Mouse (Mus musculus) forelimb bud, embryonic 11.5 days (tissue): ENCODE data around the gene Rab25.
A peak's percentile ranks its signal among the peaks of the same experiment; 100 is the strongest.
"Not testable (repeated sequence)": the region's sequence is repeated elsewhere in the genome, so short reads cannot be mapped to it uniquely, and the experiment has no call there.

ENCODE experiments used
- DNase-seq: peaks from one replicate; pipeline ENCODE4 v3.0.0-alpha.2; 2012; ENCODE audit warnings: low read depth, low spot score

Rab25 gene

DNA sequence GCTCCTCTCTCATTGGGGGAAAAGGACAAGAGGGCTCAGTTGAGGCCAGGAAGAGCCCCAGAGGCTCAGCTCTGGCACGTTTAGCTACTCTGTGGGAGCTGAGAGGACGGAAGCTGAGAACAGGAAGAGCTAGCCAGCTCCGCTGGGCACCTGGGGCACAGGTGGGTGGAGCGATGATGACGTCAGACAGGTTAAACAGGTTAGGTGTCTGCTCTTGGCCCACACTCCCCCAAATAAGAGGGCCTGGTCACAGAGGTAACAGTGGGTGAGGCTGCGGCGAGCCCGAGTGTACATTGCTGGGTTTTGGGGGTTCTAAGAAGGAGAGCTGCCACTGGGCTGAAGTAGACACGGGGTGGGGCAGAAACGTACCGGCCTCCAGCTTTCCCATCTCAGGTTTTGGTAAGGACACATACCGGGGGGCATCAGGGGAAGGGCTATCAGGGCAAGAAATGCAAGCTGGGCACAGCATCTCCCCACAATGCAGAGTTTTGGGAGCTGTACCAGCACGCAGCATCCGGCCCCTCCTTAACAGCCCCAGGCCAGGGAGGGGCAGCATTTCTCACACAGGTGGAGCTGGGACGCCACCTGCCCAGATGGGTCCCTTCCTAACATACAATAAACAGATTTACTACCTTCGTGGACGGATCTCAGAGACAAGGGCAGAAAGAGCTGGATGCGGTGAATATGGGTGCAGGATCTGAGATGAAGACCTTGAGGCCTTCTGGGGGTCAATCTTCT lies at the start of gene Rab25:
Gene Rab25, minus strand, starts transcription at position 121 of the 738 bp plus-strand sequence.
- no peak for DNase-seq

DNA sequence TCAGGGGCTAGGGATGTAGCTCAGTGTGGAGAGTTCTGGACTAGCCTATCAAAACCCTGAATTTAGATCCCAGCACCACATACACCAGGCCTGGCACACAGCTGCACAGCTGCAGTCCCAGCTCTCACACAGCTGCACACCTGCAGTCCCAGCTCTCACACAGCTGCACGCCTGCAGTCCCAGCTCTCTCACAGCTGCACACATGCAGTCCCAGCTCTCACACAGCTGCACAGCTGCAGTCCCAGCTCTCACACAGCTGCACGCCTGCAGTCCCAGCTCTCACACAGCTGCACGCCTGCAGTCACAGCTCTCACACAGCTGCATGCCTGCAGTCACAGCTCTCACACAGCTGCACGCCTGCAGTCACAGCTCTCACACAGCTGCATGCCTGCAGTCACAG lies 48.4 kb upstream of the Rab25 start:
- not testable (repeated sequence) for DNase-seq

DNA sequence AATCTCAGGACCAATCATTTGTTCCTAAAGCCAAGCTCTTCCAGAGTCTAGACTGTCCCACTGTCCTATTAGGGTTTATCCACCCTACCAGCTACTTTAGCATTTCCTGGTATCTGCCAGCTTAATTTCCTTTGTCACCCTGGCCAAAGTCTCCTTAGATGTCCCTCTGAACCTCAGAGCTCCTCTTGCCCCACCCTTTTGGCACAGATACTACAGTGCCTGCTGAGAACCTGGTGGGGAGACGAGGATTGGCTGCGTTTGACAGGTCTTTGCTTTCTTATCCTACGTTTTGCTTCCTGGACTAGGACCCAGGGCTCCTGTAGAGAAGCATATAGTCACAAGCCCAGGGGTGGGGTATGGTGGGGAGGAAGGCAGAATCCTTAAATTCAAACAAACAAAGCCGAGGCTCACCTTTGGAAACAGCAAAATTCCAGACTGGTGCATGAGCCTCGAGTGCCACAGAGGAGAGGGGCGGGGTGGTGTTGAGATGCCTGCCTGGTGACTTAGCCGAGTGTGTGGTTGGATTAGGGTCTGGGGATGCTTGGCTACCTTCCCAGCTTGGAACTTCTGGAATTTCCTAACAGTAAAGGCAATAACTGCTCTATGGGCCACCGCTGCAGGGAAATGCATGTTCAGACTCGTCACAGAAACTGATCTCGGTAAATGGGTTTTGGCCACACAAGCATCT lies 45.9 kb upstream of the Rab25 start:
- DNase-seq: no peak

DNA sequence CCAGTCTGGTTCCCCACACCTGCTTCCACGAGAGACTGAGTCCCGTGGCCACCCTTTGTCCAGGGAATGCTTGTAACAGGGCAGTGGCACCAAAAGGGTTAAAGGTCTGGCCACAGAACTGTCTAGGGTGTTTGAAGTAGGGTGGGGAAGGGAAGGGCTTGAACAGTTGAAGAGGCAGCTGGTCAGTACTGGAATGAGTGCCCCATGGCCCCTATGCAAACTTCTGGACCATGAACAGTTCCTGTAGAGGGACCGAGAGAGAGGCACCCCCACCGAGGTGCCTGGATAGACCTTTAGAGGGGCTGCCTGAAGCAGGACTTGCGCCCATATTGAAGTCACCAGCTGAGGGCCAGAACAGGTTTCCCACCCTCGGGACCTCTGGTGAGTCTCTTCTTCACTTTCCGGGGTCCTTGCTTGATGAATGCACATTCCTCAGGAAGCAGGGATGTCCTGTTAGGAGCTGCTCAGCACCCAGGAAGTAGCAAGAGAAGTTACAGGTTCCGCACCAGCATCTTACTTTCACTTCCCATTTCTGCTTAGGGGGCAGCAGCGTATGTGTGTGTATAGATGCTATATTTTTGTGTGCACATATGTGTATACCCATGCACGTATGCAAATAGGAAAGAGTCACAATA lies 45.0 kb upstream of the Rab25 start:
- no peak for DNase-seq

DNA sequence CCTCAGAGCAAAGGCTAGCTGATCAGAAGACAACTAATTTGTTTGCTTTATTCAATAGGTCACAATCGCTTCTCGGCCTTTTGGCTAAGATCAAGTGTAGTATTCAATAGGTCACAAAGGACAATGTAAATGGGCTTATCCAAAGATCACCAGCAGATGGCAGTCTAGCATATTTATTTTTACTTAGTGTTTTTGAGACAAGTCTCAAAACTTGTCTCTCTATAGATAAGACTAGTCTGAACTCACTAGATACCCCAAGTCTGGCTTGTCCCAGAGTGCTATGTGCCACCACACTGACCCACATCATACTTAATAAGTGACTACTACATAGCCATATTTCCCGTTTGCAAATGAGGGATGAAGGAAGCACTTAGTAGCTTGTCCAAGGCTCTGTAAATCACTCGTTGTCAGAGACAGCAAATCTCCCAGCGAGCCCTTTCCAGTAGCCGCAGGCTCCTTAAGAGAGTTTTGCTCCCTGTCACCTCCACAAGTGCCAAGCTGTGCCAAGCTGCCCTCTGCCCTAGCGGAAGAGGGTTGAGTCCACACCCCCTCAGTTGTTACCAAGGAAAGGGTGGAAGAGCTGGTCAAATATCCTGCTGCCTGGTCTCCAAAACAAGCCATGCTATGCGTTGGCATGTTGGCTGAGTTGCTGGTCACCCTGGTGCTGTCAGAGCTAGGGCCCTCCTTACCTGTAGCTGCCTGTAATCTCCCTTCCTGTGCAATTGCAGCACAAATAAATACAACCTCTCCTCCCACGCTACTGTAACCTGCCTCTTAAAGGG lies 44.0 kb upstream of the Rab25 start:
- peak; percentile 74 for DNase-seq

DNA sequence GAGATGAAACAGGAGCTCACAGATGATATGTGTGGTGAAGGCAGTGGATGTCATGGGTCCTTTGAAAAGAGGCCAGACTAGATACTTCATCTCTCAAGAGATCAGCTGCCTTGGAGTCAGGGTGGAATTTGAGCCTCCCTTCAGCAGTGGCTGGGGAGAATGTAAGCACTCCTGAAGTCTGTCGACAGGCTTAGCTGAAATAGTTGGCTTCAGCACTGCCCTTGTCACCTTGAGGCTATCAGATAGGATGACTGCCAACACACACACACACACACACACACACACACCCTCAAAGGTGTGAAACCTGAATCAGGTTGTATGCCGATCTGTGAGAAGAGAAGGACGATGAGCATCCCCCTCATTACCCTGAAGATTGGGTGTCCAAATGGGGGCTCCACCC lies 42.9 kb upstream of the Rab25 start:
- DNase-seq: no peak

DNA sequence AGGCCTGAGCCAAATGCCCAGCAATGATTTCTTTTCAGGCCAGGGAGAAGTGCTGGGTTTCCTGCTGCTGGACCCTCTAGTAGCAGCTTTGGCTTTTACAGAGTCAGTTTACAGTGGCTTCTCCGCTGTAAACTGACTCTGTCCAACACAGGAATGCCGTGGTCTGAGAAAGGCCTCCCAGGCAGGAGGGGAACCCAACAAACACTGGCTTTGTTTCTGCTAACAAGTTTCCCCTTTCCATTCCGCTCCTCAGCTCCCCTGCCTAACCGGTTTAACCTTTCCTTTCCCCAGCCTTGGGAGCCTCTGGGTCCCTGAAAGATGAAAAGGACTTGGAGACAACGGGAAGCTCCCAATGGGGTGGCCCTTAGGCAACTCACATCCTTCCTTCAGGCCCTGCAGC lies 42.1 kb upstream of the Rab25 start:
- DNase-seq: peak; percentile 34

DNA sequence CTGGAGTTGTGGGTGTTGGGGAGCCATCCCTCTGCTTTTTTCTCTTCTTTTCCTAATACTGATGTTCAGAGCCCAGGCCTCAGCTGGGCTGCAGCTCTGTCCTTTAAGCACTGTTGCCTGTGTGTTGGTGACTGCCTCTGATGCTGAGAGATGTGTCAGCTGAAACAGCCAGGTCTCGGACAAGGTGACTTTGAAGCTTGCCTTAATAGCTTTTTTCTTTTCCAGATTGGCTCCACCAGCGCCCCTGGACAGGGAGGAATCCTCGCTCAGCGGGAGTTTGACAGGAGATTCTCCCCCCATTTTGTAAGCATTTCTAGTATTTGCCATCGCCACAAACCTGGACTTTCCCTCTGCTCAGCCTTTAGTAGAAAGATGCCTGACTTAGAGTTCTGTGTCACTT lies 38.5 kb upstream of the Rab25 start:
- no peak for DNase-seq

DNA sequence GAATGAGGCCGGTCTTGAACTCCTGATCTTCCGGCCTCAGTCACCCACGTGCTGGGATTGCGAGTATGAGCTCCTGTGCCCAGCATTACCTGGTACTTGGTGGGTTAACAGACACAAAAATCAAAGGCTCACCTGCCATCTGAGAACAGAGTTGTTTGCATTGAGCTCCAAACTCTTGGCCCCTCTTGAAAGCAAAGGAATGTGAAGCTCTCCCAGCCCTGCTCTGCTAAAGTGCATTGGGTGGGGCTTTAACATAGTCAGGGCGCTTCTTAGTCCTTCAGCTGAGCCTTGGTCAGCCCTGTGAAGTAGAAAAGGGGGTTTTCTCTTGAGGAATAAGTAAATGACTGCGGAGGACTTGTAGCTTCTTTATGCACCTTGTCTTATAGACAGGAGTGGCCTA lies 37.7 kb upstream of the Rab25 start:
- DNase-seq: no peak

DNA sequence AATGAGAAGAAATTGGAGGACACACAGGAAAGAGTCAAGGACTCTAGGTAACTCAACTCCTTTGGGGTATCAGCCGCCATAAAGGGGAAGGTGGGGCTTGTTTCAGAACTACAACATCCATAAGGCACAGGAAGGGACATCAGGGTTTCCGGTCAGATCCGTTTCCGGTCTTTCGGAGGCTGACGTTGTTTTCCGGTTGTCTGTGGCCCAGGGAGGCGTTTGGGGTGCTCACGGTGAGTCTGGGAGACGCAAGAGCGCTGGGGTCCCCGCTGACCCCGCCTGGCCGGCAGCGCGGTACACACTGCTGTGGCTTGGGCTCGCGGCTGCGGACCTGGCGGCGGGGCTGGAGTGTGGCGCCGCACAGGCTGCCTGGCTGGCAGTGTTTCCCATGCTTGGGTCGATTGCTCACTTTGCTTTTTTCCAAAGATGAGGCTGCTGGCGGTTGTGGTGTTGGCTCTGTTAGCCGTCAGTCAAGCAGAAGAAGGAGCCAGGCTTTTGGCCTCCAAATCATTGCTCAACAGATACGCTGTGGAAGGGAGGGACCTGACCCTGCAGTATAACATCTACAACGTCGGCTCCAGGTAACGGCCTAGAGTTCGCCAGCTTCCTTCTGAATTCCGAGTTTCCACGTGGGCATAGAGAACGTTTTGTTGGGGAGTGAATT lies 31.5 kb upstream of the Rab25 start:
- DNase-seq: peak; percentile 75

DNA sequence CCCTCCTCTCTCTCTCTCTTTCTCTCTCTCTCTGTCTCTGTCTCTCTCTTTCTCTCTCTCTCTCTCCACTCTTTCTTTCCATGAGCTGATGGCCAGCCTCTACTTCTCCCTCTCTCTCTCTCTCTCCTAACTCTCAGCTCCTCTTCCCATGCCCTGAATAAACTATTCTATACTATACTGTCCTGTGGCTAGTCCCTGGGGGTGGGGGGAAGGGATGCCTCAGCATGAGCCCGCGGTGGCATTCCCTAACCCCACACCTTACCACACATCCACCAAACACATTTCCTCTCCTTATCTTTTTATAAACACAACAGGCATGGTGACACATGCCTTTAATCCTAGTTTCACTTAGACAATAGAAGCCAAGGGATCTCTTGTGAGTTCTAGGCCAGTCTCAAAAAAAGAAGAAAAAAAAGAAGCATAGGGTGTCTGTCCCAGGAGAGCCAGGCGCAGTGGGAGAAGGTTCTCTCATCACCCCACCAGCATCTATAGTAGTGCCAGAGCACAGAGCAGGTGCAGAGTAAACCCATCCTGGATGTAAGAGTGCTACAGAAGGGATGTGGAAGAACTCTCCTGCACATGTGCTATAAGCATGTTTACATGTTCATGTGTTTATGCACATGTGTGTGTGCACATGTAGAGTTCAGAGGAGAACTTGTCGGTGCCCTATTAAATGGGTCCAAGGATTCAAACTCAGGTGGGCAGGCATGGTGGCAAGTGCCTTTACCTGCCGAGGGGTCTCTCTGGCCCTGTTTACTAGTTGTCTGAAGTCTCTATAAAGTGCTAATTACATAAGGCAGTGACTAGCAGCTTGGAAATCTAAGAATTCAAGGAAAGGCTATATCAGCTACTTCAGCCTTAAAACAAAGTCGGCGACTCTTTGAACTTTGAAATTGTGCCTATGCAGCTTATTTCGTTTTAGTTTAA lies 30.7 kb upstream of the Rab25 start:
- DNase-seq: no peak

DNA sequence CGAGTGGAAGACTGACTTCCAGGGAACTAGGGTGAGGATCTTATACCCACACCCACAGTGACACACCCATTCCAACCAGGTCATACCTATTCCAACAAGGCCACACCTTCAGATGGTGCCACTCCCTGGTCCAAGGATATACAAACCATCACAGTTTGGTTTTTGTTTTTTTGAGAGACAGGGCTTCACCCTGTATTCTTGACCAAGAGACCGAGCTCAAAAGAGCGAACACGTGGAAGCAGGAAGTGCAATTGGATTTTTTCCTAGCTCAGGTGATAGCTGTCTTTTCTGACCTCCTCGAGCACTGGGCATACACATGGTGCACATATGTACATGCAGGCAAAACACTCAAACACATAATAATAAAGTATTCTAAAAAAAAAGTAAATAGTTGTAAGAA lies 29.7 kb upstream of the Rab25 start:
- not testable (repeated sequence) for DNase-seq

DNA sequence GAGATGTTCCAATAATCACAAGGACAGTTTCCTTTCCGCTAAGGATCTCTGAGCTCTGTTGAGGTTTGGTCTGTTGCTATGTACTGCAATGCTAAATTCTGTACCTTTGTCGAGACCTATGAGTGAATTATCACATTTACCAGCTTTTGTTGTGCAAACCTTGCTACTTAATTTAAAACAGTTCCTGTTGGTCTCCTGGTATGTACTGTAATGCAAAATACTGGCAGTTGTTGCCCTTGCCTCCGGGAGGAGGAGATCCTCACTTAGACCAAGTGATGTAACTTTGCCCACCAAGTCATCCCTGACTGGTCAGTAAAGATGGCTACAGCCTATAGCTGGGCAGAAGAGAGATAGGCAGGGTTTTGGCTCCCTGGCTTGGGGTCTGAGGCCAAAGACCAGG lies 27.4 kb upstream of the Rab25 start, which contains the start of gene Ssr2:
Gene Ssr2, plus strand, starts transcription at position 337 of the 400 bp plus-strand sequence.
- DNase-seq: no peak

DNA sequence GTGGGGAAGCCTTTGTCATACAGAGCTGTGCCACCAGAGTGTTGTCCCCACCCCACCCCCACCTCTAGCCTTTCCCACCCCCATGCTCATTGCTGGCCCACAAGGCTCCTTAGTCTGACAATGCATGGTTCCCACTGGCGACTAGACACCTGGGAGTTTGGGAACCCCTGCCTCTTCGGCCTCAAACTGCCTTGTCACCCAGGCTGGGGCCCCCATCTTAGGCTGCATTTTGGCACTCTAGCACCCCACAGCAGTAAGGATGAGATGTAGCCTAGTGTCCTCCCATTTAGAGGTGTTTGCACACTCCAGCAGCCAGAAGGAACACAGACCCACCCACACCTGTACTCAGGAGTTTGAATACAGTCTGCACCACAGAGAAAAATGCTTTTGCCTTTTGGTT lies 25.7 kb upstream of the Rab25 start:
- no peak for DNase-seq

DNA sequence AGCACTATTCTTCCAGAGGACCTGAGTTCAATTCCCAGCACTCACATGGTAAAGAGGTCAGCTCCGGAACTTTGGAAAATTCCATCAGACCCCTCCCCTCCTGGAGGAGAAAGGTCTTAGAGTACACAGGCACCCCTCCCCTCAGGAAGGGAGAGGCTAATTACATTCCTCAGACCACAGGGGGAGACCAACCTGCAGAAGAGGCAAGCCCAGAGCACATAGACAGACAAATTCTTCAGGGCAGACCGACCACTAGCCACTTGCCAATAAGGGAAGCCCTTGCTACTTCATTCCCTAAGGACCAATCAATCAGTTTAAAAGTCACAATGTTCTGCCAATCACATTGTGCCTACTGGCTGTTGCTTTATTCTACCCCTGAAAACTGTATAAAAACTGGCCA lies 24.7 kb upstream of the Rab25 start:
- DNase-seq: no peak

DNA sequence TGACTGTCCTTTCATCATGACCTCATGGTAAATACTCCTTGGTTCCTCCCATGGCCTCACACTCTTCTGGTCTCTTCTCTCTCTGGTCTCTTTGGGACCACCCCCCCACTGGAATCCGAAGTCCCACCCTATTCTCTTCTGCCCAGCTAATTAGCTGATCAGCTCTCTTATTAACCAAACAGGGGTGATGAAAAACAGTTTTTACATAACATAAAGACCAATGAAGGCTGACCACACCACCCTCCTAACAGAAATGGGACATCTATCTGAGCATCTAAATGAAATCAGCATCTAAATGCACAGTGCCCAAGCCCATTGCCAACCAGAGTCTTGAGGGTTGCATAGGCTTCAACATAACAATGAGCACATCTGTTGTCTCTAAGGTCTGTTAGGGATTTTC lies 23.8 kb upstream of the Rab25 start:
- DNase-seq: no peak

DNA sequence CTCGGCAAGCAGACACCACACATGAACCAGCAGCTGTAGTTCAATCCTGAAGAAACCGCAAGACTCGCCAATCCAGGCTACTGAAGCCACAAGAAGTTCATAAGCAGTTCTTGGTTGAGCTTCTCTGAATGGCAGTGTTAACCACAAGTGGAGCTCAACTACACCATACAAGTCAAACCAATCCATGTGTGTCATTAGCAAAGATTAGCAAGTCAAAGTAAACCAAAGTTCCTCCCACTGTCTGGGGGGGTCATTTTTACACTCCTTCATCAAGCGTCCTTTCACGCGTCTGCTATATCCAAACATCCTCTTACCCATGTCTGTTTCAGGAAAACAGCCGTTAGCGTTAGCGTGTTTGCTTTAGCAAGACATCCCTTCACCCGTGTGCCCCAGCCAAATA lies 22.2 kb upstream of the Rab25 start:
- no peak for DNase-seq

DNA sequence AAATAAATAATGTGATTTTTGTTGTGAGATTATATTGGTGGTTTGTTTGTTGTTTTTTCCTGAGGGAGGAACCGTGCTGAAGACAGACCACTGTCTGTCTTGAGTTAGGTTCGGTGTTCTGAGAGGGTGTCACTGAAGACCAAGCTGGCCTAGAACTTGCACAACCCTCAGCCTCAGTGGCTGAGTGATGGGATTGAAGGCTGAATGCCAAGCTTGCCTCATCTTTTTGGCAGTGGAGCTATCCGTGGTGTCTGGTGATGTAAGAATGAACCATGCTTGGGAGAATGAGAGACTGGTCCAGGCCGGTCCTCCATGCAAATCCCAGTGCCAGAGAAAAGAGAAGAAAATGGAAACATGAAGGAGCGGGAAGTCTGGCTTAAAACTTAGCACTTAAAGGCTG lies 21.6 kb upstream of the Rab25 start:
- DNase-seq: no peak

DNA sequence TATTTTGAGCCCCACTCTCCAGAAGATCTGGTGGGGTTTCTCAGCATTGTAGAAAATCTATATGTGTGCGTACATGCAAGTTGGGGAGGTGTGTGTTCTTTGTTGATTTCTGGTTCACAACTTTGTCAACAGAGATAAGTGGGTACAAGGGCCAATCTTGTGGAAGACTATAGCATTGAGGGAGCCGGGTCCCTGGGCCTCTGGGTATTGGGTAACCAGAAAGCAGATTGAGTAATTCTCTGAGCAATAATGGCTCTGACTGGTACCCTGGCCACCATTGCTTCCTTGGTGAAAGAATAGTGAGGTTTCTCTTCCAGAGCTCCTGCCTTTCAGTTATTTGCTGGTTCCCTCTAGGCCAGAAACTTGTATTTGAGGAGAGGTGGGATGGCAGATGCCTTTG lies 21.0 kb upstream of the Rab25 start:
- no peak for DNase-seq

DNA sequence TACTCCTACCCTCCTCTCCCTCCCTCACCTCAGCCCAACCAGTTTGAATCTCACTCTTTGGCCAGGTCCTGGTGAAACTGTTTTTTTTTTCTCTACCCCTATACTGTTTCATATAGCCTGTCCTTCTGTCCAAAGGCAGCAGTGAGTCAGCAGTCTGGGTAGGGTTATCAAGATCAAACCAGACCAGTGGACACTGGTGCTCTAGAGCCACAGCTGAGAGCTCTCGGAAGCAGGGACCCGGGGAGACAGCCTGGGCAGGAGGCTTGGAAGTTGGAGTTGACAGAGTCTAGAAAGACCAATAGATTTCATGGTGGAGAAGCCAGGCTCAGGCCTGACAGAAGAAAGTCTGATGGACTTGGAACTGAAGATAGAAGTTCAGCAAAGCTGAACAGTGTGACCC lies 20.5 kb upstream of the Rab25 start:
- no peak for DNase-seq
